9 mouse cellular contexts compared by ENCODE assay signal in the genomic region with DNA sequence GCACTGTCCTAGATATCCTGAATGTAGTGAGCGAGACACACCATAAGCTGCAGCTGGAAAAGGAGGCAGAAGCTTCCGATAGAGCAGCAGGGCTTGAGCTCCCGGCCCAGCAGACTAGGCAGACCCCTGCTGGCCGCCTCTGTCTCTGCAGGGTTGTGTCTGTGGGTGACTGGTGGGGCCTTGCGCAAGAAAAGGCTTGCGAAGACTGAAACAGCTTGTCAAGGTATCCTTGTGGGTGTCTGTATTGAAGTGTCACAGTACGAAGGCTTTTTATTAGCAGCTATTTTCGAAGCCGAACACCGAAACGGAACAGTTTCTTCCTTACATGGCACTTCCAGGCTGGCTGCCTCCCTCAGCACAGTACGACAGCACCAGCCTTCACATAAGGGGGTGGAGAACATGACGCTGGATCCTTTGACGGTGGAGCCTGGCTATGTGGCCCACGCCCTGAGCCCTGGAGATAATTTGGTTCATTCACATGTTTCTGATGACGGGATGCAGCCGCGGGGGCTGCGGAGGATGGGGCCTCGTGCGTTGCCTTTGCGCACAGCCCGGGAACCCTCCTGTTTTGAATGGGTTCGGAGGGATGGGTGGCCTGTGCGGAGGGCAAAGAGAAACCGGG.
A peak's percentile ranks its signal among the peaks of the same experiment; 100 is the strongest.
DNase-seq lines count a peak whose midpoint lies in the region; ATAC-seq and TF ChIP-seq lines count a peak whose summit lies in the region.
"Had no signal": no experiment of that assay in that cellular context is flagged by ENCODE, and none has a peak within 500 bp of the region (broad histone marks: within the 10 kb centered on the region; RNA-seq: fewer than 3 reads in every experiment).

No protein-coding gene starts in this region.

- peak overlapping the region; percentile 30 for H3K4me2 ChIP-seq in forebrain, embryonic 15.5 days (replicated peaks)
- H3K4me2 ChIP-seq in heart, postnatal 0 days (ENCODE audit: low read depth, low read length), result peak overlapping the region; percentile 24; the same call in 1 of the 2 replicates
- peak overlapping the region; percentile 14; the same call in 1 of the 2 replicates for H3K4me2 ChIP-seq in liver, embryonic 12.5 days
- H3K4me2 ChIP-seq in neural tube, embryonic 12.5 days (replicated peaks), result peak overlapping the region; percentile 45

- H3K9ac ChIP-seq in forebrain, embryonic 15.5 days (replicated peaks), result 0 out of 2 replicates have a peak overlapping the region, but pooled peaks have one; percentile 13
- H3K9ac ChIP-seq in heart, postnatal 0 days (replicated peaks; ENCODE audit: low read depth, low read length), result no peak overlapping the region
- no peak overlapping the region for H3K9ac ChIP-seq in liver, embryonic 12.5 days
- H3K9ac ChIP-seq in neural tube, embryonic 12.5 days, result peak overlapping the region; percentile 35; the same call in 1 of the 2 replicates

- peak; percentile 94 for TF ChIP-seq CTCF in heart, postnatal 0 days (IDR thresholded peaks at IDR 0.05; ENCODE audit: low read depth)

- no peaks in the 10 kb centered on the region for H3K36me3 ChIP-seq in forebrain, embryonic 15.5 days
- H3K36me3 ChIP-seq in heart, postnatal 0 days (replicated peaks; ENCODE audit: control insufficient read depth, insufficient read depth, low read length), result no peaks in the 10 kb centered on the region
- H3K36me3 ChIP-seq in liver, embryonic 12.5 days, result no peaks in the 10 kb centered on the region
- H3K36me3 ChIP-seq in neural tube, embryonic 12.5 days, result no peaks in the 10 kb centered on the region

- peak; percentile 91 for ATAC-seq in forebrain, embryonic 15.5 days (replicated peaks)
- peak; percentile 80 for ATAC-seq in heart, postnatal 0 days (ENCODE audit: insufficient read depth, low read depth)
- no peak for ATAC-seq in liver, embryonic 12.5 days
- peak; percentile 91 for ATAC-seq in neural tube, embryonic 12.5 days (ENCODE audit: low FRiP score, low read depth)

- DNase-seq in CD8-positive naive resting alpha-beta T cell, adult 2 months (ENCODE audit: low read depth in 2 of 2, low spot score in 2 of 2), result peak; percentile 13 to 39
- DNase-seq in cerebellum, adult 11 months, result peak; percentile 64
- DNase-seq in heart, postnatal 0 days (ENCODE audit: low spot score), result peak; percentile 59
- peak; percentile 61 to 85 for DNase-seq in kidney, postnatal 36 days
- DNase-seq in thymus, adult 18-20 months, result peak; percentile 11 to 20

- WGBS in forebrain, embryonic 15.5 days, result 20% methylated on average over 26 of the region's 26 CpGs
- WGBS in heart, postnatal 0 days, result 23% methylated on average over 26 of the region's 26 CpGs
- 25% methylated on average over 26 of the region's 26 CpGs for WGBS in liver, embryonic 12.5 days (ENCODE audit: insufficient replicate concordance)
- 21% methylated on average over 26 of the region's 26 CpGs for WGBS in neural tube, embryonic 12.5 days

- peak overlapping the region; percentile 17 for H3K4me3 ChIP-seq in forebrain, embryonic 15.5 days
- no peak overlapping the region for H3K4me3 ChIP-seq in heart, postnatal 0 days (ENCODE audit: low read depth, low read length)
- no peak overlapping the region for H3K4me3 ChIP-seq in liver, embryonic 12.5 days
- no peak overlapping the region for H3K4me3 ChIP-seq in neural tube, embryonic 12.5 days

- no peak for TF ChIP-seq EP300 in heart, postnatal 0 days (IDR thresholded peaks at IDR 0.05; ENCODE audit: low read depth)

- H3K9me3 ChIP-seq in forebrain, embryonic 15.5 days, result no peaks in the 10 kb centered on the region
- no peaks in the 10 kb centered on the region for H3K9me3 ChIP-seq in heart, postnatal 0 days (replicated peaks; ENCODE audit: control insufficient read depth, low read length)
- no peaks in the 10 kb centered on the region for H3K9me3 ChIP-seq in liver, embryonic 12.5 days (replicated peaks)
- no peaks in the 10 kb centered on the region for H3K9me3 ChIP-seq in neural tube, embryonic 12.5 days

- H3K27ac ChIP-seq in forebrain, embryonic 15.5 days (replicated peaks), result peak overlapping the region; percentile 59
- no peak overlapping the region for H3K27ac ChIP-seq in heart, postnatal 0 days (ENCODE audit: low read depth)
- no peak overlapping the region for H3K27ac ChIP-seq in liver, embryonic 12.5 days
- H3K27ac ChIP-seq in neural tube, embryonic 12.5 days, result no peak overlapping the region

- H3K27me3 ChIP-seq in forebrain, embryonic 15.5 days, result no peaks in the 10 kb centered on the region
- peaks cover 30% of the 10 kb centered on the region; the same call in 1 of the 2 replicates for H3K27me3 ChIP-seq in heart, postnatal 0 days (ENCODE audit: control insufficient read depth, insufficient read depth, low read length)
- no peaks in the 10 kb centered on the region for H3K27me3 ChIP-seq in liver, embryonic 12.5 days (replicated peaks)
- 0 out of 2 replicates have a peak, but pooled peaks cover 2% of the 10 kb centered on the region for H3K27me3 ChIP-seq in neural tube, embryonic 12.5 days (replicated peaks)
- H3K27me3 ChIP-seq: CH12.LX had no signal

- peaks cover 13% of the 10 kb centered on the region for H3K4me1 ChIP-seq in forebrain, embryonic 15.5 days
- H3K4me1 ChIP-seq in heart, postnatal 0 days (ENCODE audit: control insufficient read depth, insufficient read depth), result no peaks in the 10 kb centered on the region
- H3K4me1 ChIP-seq in liver, embryonic 12.5 days, result no peaks in the 10 kb centered on the region
- peaks cover 9% of the 10 kb centered on the region for H3K4me1 ChIP-seq in neural tube, embryonic 12.5 days

Comparison
In these comparisons a context has a peak if more than half of its experiments do, and no peak if none do; other contexts are left out.
1. DNase-seq: peak in every context shown above with its lines; median percentile 73 in kidney, postnatal 36 days; 64 in cerebellum, adult 11 months; 59 in heart, postnatal 0 days; 26 in CD8-positive naive resting alpha-beta T cell, adult 2 months; 16 in thymus, adult 18-20 months.
2. H3K9ac ChIP-seq: peak in forebrain, embryonic 15.5 days (single experiment) and neural tube, embryonic 12.5 days (single experiment); none in heart, postnatal 0 days (single experiment) and liver, embryonic 12.5 days (single experiment).
3. Peak in every context shown above with its lines, with median percentiles within 50 percentile points of each other: H3K4me2 ChIP-seq.